Mouse (Mus musculus) liver, adult 10 weeks (tissue): ENCODE results near the gene Arrb2. TPM values are rescaled to one million over a fixed set of nuclear protein-coding genes. Genes with fewer than 3 reads are reported as not detected.

ENCODE experiments used
- polyA plus RNA-seq: library from polyadenylated mRNA; stranded (reverse); fragments of 350-450 nt; fragmentation: Illumina TruSeq; extraction: RNeasy Lipid Tissue Mini Kit (QIAGEN cat#74804); gene quantifications from one replicate; pipeline ENCODE4 v1.2.3, GENCODE M21; 2014; ENCODE audit warnings: low read depth, low replicate concordance

Gene Arrb2
- polyA plus RNA-seq: 1.6 TPM

DNA sequence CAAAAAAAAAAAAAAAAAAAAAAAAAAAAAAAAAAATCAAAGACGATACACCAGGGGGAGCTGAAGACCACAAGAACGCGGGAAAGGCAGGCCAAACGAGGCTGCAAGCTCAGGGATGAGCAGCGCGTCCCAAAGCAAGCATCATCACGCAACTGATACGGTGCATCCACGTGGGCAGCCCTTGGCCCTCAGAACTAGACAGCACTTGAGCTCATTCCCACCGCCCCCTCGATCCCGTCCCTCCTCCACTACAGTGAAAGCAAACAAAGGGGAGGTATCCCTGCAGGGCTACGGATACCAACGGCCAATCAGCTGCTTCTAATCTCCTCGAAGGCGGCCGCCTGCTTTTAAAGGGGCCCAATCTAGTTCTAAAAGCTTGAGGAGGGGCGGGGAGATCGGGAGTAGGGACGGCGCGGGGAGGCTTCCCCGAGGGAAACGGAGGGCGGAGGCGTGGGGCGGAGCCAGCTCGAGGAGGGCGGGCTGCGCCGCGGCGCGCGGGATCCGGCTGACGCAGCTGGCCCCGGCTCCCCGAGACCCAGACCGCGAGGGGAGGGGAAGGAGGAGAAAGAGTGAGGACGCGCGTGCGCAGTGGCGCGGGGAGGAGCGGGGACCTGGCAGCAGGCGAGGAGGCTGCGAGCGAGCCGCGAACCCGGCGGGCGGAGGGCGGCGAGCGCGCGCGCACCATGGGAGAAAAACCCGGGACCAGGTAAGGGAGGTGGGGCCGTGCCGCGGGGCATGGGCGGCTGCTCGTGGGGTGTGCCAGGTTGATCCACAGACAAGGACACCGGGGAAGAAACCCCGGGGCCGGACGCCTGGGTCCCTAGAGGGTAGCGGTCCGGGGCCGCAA, at the start of gene Arrb2:
Gene Arrb2, plus strand, starts transcription at position 588 of the 847 bp plus-strand sequence.

DNA sequence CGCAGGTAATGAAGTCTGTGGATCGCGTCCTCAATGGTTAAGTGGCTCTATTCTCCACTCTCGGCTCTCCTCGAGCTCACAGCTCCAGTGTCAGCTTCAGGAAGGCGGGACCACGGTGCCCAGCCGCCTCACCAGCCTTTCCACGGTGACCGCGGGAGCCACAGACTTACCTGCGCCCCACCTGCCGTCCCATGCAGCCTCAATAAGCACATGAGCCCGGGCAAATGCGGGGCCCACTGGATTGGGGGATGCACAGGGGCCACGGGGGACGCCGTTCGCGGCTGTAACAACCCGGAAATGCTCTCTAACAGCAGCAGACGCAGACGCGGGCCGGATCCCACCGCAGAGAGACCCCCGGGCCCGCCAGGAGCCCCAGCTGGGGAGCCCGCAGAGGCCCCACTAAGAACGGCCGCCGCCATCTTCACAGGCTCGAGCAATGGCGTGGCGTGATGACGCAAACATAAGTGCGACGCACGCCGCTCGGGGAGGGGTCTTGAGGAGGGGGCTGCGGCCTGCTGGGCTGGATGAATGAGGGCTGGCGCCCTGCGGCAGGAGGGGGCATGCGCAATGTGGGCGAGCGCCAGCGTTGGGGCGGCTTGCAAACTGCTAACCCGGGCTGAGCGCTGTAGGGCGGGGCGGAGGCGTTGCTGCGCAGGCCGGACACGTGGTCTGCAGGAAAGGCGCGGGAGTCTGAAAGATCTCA, 22.7 kb upstream of the Arrb2 start, which contains the start of gene Pelp1:
Gene Pelp1, minus strand, starts transcription at position 438 of the 703 bp plus-strand sequence.

DNA sequence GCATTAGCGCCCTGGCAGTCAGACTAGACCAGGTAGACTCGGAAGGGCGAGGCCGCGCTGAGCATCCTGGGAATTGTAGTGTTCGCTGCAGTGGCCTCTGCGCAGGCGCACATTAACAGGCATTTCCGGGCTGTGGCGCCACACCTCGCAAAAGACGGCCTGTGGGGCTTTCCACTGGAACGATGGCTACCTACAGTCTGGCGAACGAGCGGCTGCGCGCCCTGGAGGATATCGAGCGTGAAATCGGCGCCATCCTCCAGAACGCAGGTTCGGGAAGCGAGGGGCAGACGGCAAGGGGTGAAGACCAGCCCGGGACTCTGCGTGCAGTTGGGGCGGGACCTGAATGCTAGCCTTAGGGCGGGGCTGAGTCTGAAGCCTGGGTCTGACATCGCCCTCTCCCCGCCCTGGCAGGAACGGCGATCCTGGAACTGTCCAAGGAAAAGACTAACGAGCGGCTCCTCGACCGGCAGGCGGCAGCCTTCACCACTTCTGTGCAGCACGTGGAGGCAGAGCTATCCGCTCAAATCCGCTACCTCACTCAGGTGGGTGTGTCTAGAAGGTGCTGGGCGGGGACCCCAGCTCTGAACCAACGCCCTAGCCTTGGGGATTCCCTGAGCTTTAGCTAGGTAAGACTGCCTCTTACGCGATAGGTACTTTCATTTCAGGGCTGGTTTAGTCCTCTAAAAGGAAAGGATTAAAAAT, 19.5 kb downstream of the Arrb2 start, which contains the start of gene Med11:
Gene Med11, plus strand, starts transcription at position 123 of the 702 bp plus-strand sequence.

DNA sequence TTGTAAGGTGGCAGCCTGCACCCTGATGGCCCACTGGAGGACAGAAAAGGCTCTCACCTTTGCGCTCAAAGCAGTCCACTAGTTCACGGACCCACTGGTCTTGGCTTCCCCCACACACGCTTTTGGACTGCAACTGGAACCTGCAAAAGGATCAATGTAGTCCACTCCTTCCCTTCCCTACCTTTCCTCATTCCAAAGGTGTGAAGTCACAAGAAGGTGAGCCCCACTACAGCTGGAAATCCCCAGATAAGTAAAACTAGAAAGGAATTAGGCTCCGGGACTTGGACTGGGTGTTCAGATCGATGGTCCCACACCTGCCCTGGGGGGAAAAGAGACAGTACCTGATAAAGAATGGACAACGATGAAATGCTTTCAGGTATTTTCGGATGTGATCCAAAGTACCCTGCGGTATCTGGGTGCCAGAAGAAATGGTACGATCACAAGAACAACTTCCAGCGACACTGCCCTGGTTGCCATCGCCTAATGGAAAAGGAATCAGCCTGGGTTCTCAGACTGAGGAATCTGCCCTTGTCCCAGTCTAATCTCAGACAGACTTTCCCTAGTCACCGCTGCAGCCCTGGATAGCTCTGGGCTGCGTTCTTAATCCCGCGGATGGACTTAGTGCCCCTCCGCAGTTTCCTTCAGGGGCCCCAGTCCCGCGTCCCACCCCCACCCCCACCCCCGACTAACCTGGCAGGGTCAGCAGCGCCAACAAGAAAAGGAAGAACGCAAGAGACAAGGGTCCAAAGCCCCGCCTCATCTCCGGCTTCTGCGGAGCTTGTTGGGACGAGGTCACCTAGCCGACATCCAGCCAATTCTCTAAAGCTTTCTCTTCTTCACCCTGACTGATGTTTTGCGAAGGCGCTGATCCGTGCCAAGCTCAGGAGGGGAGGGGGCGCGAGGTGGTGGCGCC, 26.5 kb downstream of the Arrb2 start, which contains the start of gene Zmynd15:
Gene Zmynd15, plus strand, starts transcription at position 746 of the 913 bp plus-strand sequence.

DNA sequence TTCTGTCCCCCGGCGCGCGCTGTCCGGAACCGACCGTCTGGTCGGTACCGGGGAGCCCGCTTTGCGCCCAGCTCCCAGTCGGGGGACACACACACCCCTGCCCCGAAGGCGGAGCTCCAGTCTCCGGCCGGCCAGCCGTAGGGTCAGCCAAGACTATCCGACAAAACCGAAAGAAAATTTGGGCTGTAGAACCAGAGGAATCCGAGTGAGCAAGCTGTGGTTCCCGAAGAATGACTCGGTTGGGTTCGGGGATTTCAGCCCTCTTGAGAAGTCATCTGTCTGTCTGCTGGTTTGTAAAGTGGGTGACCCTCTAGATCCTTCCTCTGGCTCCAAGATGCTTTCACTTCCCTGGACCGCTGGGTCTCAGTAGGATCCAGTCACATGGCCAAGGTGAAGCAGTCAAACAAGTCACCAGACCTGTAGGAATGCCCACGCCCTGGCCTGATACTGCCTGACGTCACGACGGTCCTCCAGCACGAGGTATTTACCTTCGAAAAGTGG, 27.2 kb downstream of the Arrb2 start, which contains the start of gene Cxcl16:
Gene Cxcl16, minus strand, starts transcription at position 384 of the 501 bp plus-strand sequence.

Other genes starting within 250 kb of the Arrb2 start
- 0.61 TPM for gene Slc16a11, start 219.9 kb upstream of the Arrb2 start, polyA plus RNA-seq
- gene Slc16a13, start 211.6 kb upstream of the Arrb2 start, polyA plus RNA-seq: 0.53 TPM
- 1.5 TPM for gene Bcl6b, start 202.8 kb upstream of the Arrb2 start, polyA plus RNA-seq
- gene 0610010K14Rik, start 194.7 kb upstream of the Arrb2 start, polyA plus RNA-seq: 2.0 TPM
- gene Gm21988, start 192.8 kb upstream of the Arrb2 start, polyA plus RNA-seq: 1.0 TPM
- 21.2 TPM for gene Rnasek, start 192.8 kb upstream of the Arrb2 start, polyA plus RNA-seq
- gene Alox12, start 177.3 kb upstream of the Arrb2 start, polyA plus RNA-seq: 0.37 TPM
- gene Alox12e, start 110.0 kb upstream of the Arrb2 start, polyA plus RNA-seq: not detected
- gene Alox15, start 80.6 kb upstream of the Arrb2 start, polyA plus RNA-seq: not detected
- gene Pelp1, start 22.6 kb upstream of the Arrb2 start, polyA plus RNA-seq: 1.6 TPM
- 4.3 TPM for gene Med11, start 19.3 kb downstream of the Arrb2 start, polyA plus RNA-seq
- 0.82 TPM for gene Zmynd15, start 26.8 kb downstream of the Arrb2 start, polyA plus RNA-seq
- 4.2 TPM for gene Cxcl16, start 27.3 kb downstream of the Arrb2 start, polyA plus RNA-seq
- gene Tm4sf5, start 72.6 kb downstream of the Arrb2 start, polyA plus RNA-seq: not detected
- 0.93 TPM for gene Vmo1, start 82.0 kb downstream of the Arrb2 start, polyA plus RNA-seq
- gene Gltpd2, start 86.6 kb downstream of the Arrb2 start, polyA plus RNA-seq: 3.8 TPM
- gene Psmb6, start 92.7 kb downstream of the Arrb2 start, polyA plus RNA-seq: 26.5 TPM
- gene Gm40193, start 100.3 kb downstream of the Arrb2 start, polyA plus RNA-seq: not detected
- 1.1 TPM for gene Pld2, start 107.4 kb downstream of the Arrb2 start, polyA plus RNA-seq
- gene Mink1, start 130.2 kb downstream of the Arrb2 start, polyA plus RNA-seq: 3.7 TPM
- gene 4930544D05Rik, start 183.2 kb downstream of the Arrb2 start, polyA plus RNA-seq: not detected
- gene Chrne, start 186.6 kb downstream of the Arrb2 start, polyA plus RNA-seq: not detected
- gene Gp1ba, start 206.5 kb downstream of the Arrb2 start, polyA plus RNA-seq: not detected
- 21.5 TPM for gene Rnf167, start 214.6 kb downstream of the Arrb2 start, polyA plus RNA-seq
- 29.8 TPM for gene Slc25a11, start 214.8 kb downstream of the Arrb2 start, polyA plus RNA-seq
- 88.5 TPM for gene Pfn1, start 222.0 kb downstream of the Arrb2 start, polyA plus RNA-seq
- 0.37 TPM for gene Eno3, start 224.6 kb downstream of the Arrb2 start, polyA plus RNA-seq
- 18.3 TPM for gene Spag7, start 236.8 kb downstream of the Arrb2 start, polyA plus RNA-seq